Mouse (Mus musculus) heart, postnatal 0 days (tissue): ENCODE results near the gene Srgn.

Experiments used
- CTCF ChIP-seq: IDR thresholded peaks from 2 replicates; pipeline ENCODE4 v1.5.1; 2016; ENCODE audit warnings: antibody characterized with exemption, control low read depth, low read depth
- EP300 ChIP-seq: IDR thresholded peaks from 2 replicates; pipeline ENCODE4 v1.6.1; 2016; ENCODE audit warnings: antibody characterized with exemption, low read depth

GRCm38 (mm10) chr10:62520911-62521310 is 6.3 kb downstream of the Srgn start:
- TF ChIP-seq EP300, result no peak
- no peak for TF ChIP-seq CTCF
